Mouse (Mus musculus): Measurements from ENCODE around the gene Pdss2. TPM values are rescaled to one million over a fixed set of nuclear protein-coding genes. Genes with fewer than 3 reads are reported as not detected.

The Pdss2 gene
- polyA plus RNA-seq, 1 experiment from 2014 or later, result 11.5 TPM

DNA sequence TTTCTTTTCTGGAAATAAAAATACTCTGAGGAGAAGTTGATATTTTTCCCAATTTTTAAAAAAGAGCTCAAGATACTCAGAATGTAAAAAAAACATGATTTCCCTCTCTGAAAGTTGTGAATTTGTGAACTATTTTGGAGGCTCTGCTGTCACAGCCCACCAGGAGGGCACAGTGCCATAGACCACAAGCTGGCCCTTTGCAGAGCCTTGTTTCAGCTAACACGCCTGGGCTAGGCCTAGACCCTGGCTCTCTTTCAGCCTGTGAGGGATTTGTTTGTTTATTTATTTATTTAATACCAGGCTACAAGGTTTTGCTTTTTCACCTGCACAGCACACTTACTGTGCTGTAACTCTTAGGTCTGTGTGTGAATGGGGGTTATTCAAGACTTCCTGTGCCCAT, 64.3 kb downstream of the Pdss2 start:
- 76% methylated on average over 1 of the region's 1 CpGs for WGBS
- ATAC-seq (ENCODE audit: insufficient read depth) (no peak), DNase-seq (no peak)
- no peak for TF ChIP-seq CTCF (IDR thresholded peaks at IDR 0.05; ENCODE audit: low read depth)
- no peaks in the 10 kb centered on the region for H3K27me3 ChIP-seq (ENCODE audit: insufficient read depth, low read length)
- H3K9ac ChIP-seq, result no peak overlapping the region
- no peaks in the 10 kb centered on the region for H3K9me3 ChIP-seq (ENCODE audit: low read depth, low read length)
- H3K36me3 ChIP-seq (ENCODE audit: insufficient read depth), result no peaks in the 10 kb centered on the region
- H3K4me1 ChIP-seq (ENCODE audit: insufficient read depth), result no peaks in the 10 kb centered on the region
- no peak overlapping the region for H3K27ac ChIP-seq (ENCODE audit: low read depth)
- no peak overlapping the region for H3K4me2 ChIP-seq
- no peak overlapping the region for H3K4me3 ChIP-seq (ENCODE audit: low read depth, low read length)

DNA sequence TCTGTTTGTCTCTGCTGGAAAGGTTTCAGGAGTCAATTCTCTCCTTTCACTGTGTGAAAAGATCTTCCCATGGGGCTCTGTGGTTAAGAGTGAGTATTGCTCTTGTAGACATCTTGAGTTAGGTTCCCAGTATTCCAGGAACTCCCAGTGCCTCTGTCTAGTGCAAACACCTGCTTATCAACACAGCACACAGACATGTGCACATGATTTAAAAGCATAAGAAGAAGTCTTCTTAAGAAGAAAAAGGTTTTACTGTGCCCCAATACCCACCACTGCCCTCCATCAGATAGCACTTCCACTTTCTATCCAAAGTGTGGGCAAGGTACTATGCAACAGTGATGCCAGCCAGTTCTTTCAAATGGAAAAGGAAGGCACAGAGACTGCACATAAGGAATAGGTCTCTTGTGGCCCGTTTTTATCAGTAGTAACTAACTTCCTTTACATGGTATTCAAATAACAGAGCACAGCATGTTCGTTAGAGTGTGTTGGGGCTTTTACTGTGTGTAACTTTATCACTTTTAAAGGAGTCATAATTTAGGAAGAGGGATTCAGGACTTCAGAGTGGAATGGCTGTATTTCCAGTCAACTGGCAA, 69.4 kb downstream of the Pdss2 start:
- H3K4me2 ChIP-seq, result no peak overlapping the region
- H3K27ac ChIP-seq (ENCODE audit: low read depth), result no peak overlapping the region
- no peaks in the 10 kb centered on the region for H3K36me3 ChIP-seq (ENCODE audit: insufficient read depth)
- H3K9ac ChIP-seq, result no peak overlapping the region
- no peak for ATAC-seq (ENCODE audit: insufficient read depth)
- no peaks in the 10 kb centered on the region for H3K9me3 ChIP-seq (ENCODE audit: low read depth, low read length)
- WGBS, result 60% methylated on average over 2 of the region's 2 CpGs
- no peaks in the 10 kb centered on the region for H3K27me3 ChIP-seq (ENCODE audit: insufficient read depth, low read length)
- no peaks in the 10 kb centered on the region for H3K4me1 ChIP-seq (ENCODE audit: insufficient read depth)
- TF ChIP-seq CTCF (IDR thresholded peaks at IDR 0.05; ENCODE audit: low read depth), result no peak
- no peak overlapping the region for H3K4me3 ChIP-seq (ENCODE audit: low read depth, low read length)
- no peak for DNase-seq

DNA sequence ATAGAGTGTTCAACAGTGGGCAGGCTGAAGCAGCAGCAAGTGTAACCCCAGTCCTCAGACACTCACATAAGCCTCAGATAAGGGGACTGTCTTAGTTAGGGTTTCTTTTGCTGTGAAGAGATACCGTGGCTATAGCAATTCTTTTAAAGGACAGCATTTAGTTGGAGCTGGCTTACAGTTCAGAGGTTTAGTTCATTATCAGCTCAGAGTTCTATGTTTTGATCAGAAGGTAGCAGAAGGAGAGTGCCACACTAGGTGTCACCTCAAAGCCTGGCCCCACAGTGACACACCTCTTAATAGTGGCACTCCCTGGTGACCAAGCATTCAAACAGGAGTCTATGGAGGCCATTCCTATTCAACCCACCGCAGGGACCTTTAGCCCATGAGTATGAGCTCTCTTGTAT, 70.0 kb downstream of the Pdss2 start:
- Histone ChIP-seq H3K9ac (no peak overlapping the region), H3K36me3 (ENCODE audit: insufficient read depth) (no peaks in the 10 kb centered on the region), H3K27me3 (ENCODE audit: insufficient read depth, low read length) (no peaks in the 10 kb centered on the region), H3K4me1 (ENCODE audit: insufficient read depth) (no peaks in the 10 kb centered on the region), H3K27ac (ENCODE audit: low read depth) (no peak overlapping the region), H3K4me3 (ENCODE audit: low read depth, low read length) (no peak overlapping the region), H3K9me3 (ENCODE audit: low read depth, low read length) (no peaks in the 10 kb centered on the region), H3K4me2 (no peak overlapping the region)
- TF ChIP-seq CTCF (IDR thresholded peaks at IDR 0.05; ENCODE audit: low read depth), result no peak
- ATAC-seq (ENCODE audit: insufficient read depth), result no peak
- DNase-seq, result no peak
- 86% methylated on average over 2 of the region's 2 CpGs for WGBS

DNA sequence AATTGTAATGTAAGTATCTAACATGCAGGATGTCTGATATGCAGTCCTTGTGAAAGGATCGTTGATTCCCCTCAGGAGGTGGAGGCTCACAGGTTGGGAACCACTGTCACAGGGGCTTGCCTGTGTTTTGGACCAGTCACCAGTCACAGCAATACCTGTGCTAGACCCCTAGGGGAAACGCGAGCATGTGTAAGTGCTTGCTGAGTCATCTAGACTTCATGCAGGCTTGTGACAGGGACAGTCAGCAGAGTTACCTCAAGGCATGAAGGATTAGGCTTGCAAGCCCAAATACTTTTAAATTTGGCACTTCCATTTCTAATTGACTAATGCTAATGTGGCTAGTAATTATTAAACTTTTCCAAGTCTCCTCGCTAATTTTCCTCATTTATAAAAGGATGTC, 71.2 kb downstream of the Pdss2 start:
- Histone ChIP-seq H3K9me3 (ENCODE audit: low read depth, low read length) (no peaks in the 10 kb centered on the region), H3K9ac (no peak overlapping the region), H3K36me3 (ENCODE audit: insufficient read depth) (no peaks in the 10 kb centered on the region), H3K4me2 (no peak overlapping the region), H3K4me1 (ENCODE audit: insufficient read depth) (no peaks in the 10 kb centered on the region), H3K27ac (ENCODE audit: low read depth) (no peak overlapping the region), H3K27me3 (ENCODE audit: insufficient read depth, low read length) (no peaks in the 10 kb centered on the region), H3K4me3 (ENCODE audit: low read depth, low read length) (no peak overlapping the region)
- TF ChIP-seq CTCF (IDR thresholded peaks at IDR 0.05; ENCODE audit: low read depth), result peak; percentile 31
- 57% methylated on average over 4 of the region's 4 CpGs for WGBS
- DNase-seq, result no peak
- no peak for ATAC-seq (ENCODE audit: insufficient read depth)

DNA sequence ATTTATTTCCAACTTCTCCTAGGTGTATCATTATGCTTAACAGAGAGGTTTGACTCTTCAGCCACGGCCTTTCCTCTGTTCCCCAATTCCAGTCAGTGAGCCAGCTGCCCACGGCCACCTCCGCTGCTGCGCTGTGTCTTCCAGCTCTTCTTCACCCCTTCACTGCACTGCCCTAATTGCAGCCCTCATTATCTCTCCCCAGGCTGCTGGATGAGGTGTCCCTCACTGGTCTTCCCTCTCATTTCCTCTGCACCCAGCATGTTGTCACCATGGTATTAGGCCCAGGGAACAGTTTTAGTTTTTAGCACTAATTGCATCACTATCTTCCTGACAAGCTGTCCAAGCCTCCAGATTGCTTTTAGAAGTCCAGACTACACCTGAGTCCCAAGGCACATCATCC, 73.0 kb downstream of the Pdss2 start:
- Histone ChIP-seq H3K27ac (ENCODE audit: low read depth) (no peak overlapping the region), H3K4me1 (ENCODE audit: insufficient read depth) (no peaks in the 10 kb centered on the region), H3K9me3 (ENCODE audit: low read depth, low read length) (no peaks in the 10 kb centered on the region), H3K27me3 (ENCODE audit: insufficient read depth, low read length) (no peaks in the 10 kb centered on the region), H3K36me3 (ENCODE audit: insufficient read depth) (no peaks in the 10 kb centered on the region), H3K9ac (no peak overlapping the region), H3K4me3 (ENCODE audit: low read depth, low read length) (no peak overlapping the region), H3K4me2 (no peak overlapping the region)
- DNase-seq (no peak), ATAC-seq (ENCODE audit: insufficient read depth) (no peak)
- TF ChIP-seq CTCF (IDR thresholded peaks at IDR 0.05; ENCODE audit: low read depth), result no peak
- WGBS, result 77% methylated on average over 4 of the region's 4 CpGs

DNA sequence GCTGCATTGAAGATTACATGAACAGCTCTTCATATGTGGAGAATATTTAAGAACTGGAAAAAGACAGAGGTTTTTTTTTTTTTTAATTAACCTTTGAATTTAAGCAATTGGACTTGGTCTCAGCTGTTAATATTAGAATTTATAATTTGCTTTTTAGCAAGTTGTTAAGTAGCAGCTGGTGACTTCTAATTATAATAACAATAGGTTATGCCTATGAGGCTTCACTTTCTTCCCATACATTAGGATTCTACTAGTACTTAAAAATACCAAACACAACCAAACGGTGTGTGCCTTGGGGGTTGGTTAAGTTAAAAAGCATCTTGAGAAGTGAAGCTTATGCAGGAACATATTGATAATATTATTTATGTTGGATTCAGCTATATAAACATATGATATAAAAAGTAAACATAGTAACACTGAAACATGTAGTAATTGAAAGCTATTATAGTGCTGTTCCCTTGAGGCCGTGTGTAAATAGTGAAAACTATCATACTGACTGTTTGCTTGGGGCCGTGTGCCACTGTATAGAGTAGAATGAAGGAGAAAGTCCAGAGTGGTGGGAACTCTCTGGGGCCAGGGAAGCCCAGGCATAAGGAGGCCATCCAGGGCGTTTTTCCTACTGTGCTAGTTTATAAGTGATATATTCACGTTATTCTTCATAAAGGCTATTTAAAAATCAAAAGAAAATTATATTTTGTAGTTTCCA, 87.0 kb downstream of the Pdss2 start:
- no peak overlapping the region for H3K27ac ChIP-seq (ENCODE audit: low read depth)

DNA sequence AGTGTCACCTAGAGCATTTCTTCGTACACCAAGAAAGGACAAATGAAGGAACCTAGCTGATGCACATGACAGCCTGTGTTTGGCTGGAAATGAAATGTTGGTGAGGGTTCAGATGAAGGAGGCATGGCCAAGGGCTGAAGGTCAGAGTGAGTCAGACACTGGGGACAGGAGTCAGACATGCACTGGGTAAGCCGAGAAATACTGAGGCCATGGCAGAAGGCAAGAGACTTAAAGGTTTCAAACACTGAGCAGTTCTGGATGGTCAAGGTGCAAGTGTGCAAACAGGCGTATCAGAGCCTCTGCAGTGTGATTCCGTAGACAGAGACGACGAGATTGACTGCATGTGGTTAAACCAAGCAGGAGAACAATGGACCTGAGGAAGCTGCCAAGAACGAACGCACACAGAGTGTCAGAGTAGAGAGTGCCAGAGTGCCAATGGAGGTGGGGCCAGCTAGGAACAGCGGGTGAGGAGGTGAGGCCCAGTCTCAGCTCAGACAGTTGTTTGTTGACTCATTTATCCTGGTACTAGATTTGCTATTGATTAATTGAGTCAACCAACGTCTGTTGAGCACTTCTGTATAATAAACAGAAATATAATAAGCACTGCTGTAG, 89.6 kb downstream of the Pdss2 start:
- no peak overlapping the region for H3K27ac ChIP-seq (ENCODE audit: low read depth)
- no peaks in the 10 kb centered on the region for H3K36me3 ChIP-seq (ENCODE audit: insufficient read depth)
- no peaks in the 10 kb centered on the region for H3K4me1 ChIP-seq (ENCODE audit: insufficient read depth)
- no peaks in the 10 kb centered on the region for H3K9me3 ChIP-seq (ENCODE audit: low read depth, low read length)
- no peak overlapping the region for H3K4me2 ChIP-seq
- 41% methylated on average over 10 of the region's 10 CpGs for WGBS
- H3K9ac ChIP-seq, result no peak overlapping the region
- no peak for DNase-seq
- no peaks in the 10 kb centered on the region for H3K27me3 ChIP-seq (ENCODE audit: insufficient read depth, low read length)
- no peak for TF ChIP-seq CTCF (IDR thresholded peaks at IDR 0.05; ENCODE audit: low read depth)
- no peak for ATAC-seq (ENCODE audit: insufficient read depth)
- H3K4me3 ChIP-seq (ENCODE audit: low read depth, low read length), result no peak overlapping the region

More for the DNA sequence above, 87.0 kb downstream of the Pdss2 start:
- Histone ChIP-seq H3K4me3 (ENCODE audit: low read depth, low read length) (no peak overlapping the region), H3K9me3 (ENCODE audit: low read depth, low read length) (no peaks in the 10 kb centered on the region), H3K4me2 (no peak overlapping the region), H3K36me3 (ENCODE audit: insufficient read depth) (no peaks in the 10 kb centered on the region), H3K4me1 (ENCODE audit: insufficient read depth) (no peaks in the 10 kb centered on the region), H3K9ac (no peak overlapping the region), H3K27me3 (ENCODE audit: insufficient read depth, low read length) (no peaks in the 10 kb centered on the region)
- no peak for TF ChIP-seq CTCF (IDR thresholded peaks at IDR 0.05; ENCODE audit: low read depth)
- no peak for ATAC-seq (ENCODE audit: insufficient read depth)
- DNase-seq, result no peak
- 59% methylated on average over 5 of the region's 5 CpGs for WGBS

Measured in lung, embryonic 14.5 days (tissue).